Mouse (Mus musculus) kidney, embryonic 16.5 days (tissue): ENCODE data around the gene Rce1. TPM values are rescaled to one million over a fixed set of nuclear protein-coding genes. Genes with fewer than 3 reads are reported as not detected.

ENCODE experiments used
- ATAC-seq: fragments of 200-750 bp; cut with Nextera tagmentation; 2 replicates; pipeline ENCODE4 v1.8.0; 2017; ENCODE audit warnings: moderate TSS enrichment; ENCODE audit not compliant: low FRiP score, low TSS enrichment
- H3K27ac ChIP-seq: fragments of 300-500 bp; sonication (generic); 2 replicates; pipeline ENCODE4 v1.5.1; 2014; ENCODE audit warnings: low read length
- H3K27me3 ChIP-seq: fragments of 300-500 bp; sonication (generic); 2 replicates; pipeline ENCODE4 v1.6.1; 2014; ENCODE audit warnings: low read length, control low read depth, mixed read lengths; ENCODE audit not compliant: insufficient read depth
- H3K36me3 ChIP-seq: fragments of 300-500 bp; sonication (generic); 2 replicates; pipeline ENCODE4 v1.6.1; 2014; ENCODE audit warnings: low read length, control low read depth, mixed read lengths; ENCODE audit not compliant: insufficient read depth
- H3K4me1 ChIP-seq: fragments of 300-500 bp; sonication (generic); 2 replicates; pipeline ENCODE4 v1.6.1; 2014; ENCODE audit warnings: low read length, control low read depth, mixed read lengths; ENCODE audit not compliant: insufficient read depth
- H3K4me2 ChIP-seq: fragments of 300-500 bp; sonication (generic); replicated peaks from 2 replicates; pipeline ENCODE4 v1.6.1; 2014; ENCODE audit warnings: low read depth, low read length
- H3K4me3 ChIP-seq: fragments of 300-500 bp; sonication (generic); 2 replicates; pipeline ENCODE4 v1.5.1; 2014; ENCODE audit warnings: mild to moderate bottlenecking, low read length
- H3K9ac ChIP-seq: fragments of 300-500 bp; sonication (generic); replicated peaks from 2 replicates; pipeline ENCODE4 v1.6.1; 2014; ENCODE audit warnings: low read length
- H3K9me3 ChIP-seq: fragments of 300-500 bp; sonication (generic); 2 replicates; pipeline ENCODE4 v1.6.1; 2016; ENCODE audit warnings: low read length, control low read depth
- WGBS: fragments of 180-500 bp; shearing (Covaris S2); extraction: QIAGEN DNeasy Blood & Tissue Kit; methylation state at CpG from one replicate; pipeline ENCODE4 v1.1.7; 2014; 5-methylcytosine and 5-hydroxymethylcytosine counted together
- polyA plus RNA-seq: library from polyadenylated mRNA; unstranded; fragments of >200 nt; fragmentation: Nextera tagmentation; extraction: Ambion mirVana; gene quantifications from 2 replicates; pipeline ENCODE4 v1.2.1, GENCODE M21; 2015

Gene Rce1
- polyA plus RNA-seq, 1 experiment from 2014 or later: 96.0 TPM

- 30% methylated on average over 4 of the region's 4 CpGs for WGBS
- Histone ChIP-seq H3K36me3 (peaks cover 36% of the 10 kb centered on the region), H3K9me3 (no peaks in the 10 kb centered on the region), H3K9ac (peak overlapping the region; percentile 96), H3K27ac (peak overlapping the region; percentile 88), H3K4me3 (peak overlapping the region; percentile 97), H3K4me2 (peak overlapping the region; percentile 84), H3K4me1 (peaks cover 23% of the 10 kb centered on the region; the same call in 1 of the 2 replicates), H3K27me3 (no peaks in the 10 kb centered on the region)
- ATAC-seq: no peak
Observed at GRCm38 (mm10) chr19:4624406-4625178, 849 bp downstream of the Rce1 start.

DNA sequence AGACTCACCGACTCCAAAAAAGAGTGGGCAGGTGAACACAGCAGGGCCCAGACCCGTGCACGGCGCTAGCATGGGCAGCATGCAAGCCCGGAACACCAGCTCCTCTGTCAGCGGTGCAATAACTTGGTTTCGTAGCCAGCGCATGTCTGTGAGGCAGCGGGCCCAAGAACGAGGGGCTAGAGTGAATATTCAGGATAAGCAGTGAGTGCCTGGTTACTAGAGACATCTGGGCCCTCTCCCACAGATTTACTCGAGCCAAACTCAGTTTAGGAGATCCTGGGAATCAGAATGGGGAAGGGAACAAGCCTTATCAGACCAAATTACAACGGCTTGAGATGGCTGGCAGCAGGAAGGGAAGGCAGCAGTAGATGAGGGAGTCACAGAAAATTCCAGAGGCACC lies 1.4 kb downstream of the Rce1 start:
- no peak for ATAC-seq
- peaks cover 36% of the 10 kb centered on the region for H3K36me3 ChIP-seq
- no peak overlapping the region for H3K27ac ChIP-seq
- H3K27me3 ChIP-seq: no peaks in the 10 kb centered on the region
- 92% methylated on average over 12 of the region's 12 CpGs for WGBS
- H3K9ac ChIP-seq: no peak overlapping the region
- H3K4me3 ChIP-seq: no peak overlapping the region
- H3K4me2 ChIP-seq: no peak overlapping the region
- H3K9me3 ChIP-seq: no peaks in the 10 kb centered on the region
- peaks cover 23% of the 10 kb centered on the region; the same call in 1 of the 2 replicates for H3K4me1 ChIP-seq

- no peak for ATAC-seq
- peaks cover 36% of the 10 kb centered on the region for H3K36me3 ChIP-seq
- no peak overlapping the region for H3K4me2 ChIP-seq
- no peak overlapping the region for H3K27ac ChIP-seq
- no peaks in the 10 kb centered on the region for H3K27me3 ChIP-seq
- WGBS: 96% methylated on average over 9 of the region's 9 CpGs
- no peaks in the 10 kb centered on the region for H3K9me3 ChIP-seq
- H3K9ac ChIP-seq: no peak overlapping the region
- H3K4me3 ChIP-seq: no peak overlapping the region
- H3K4me1 ChIP-seq: peaks cover 23% of the 10 kb centered on the region; the same call in 1 of the 2 replicates
Observed at GRCm38 (mm10) chr19:4623419-4623818, 2.0 kb downstream of the Rce1 start.

- no peak for ATAC-seq
- Histone ChIP-seq H3K27me3 (no peaks in the 10 kb centered on the region), H3K9me3 (no peaks in the 10 kb centered on the region), H3K36me3 (peaks cover 36% of the 10 kb centered on the region), H3K9ac (no peak overlapping the region), H3K4me1 (peaks cover 19% of the 10 kb centered on the region; the same call in 1 of the 2 replicates), H3K4me3 (no peak overlapping the region), H3K27ac (no peak overlapping the region), H3K4me2 (no peak overlapping the region)
- 91% methylated on average over 5 of the region's 5 CpGs for WGBS
Observed at GRCm38 (mm10) chr19:4622780-4623179, 2.7 kb downstream of the Rce1 start.

DNA sequence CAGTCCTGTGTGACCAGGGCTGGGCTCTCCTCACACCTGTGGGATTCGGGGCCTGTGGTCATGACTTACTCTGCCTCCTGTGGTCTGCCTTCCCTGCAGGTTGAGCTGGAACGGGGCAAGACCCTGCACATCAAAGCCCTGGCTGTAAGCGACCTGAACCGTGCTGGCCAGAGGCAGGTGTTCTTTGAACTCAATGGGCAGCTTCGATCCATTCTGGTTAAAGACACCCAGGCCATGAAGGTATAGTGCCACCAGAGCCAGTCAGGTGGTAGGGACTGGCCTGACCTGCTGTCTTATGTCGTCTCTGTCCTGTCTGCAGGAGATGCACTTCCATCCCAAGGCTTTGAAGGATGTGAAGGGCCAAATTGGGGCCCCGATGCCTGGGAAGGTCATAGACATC lies 4.7 kb downstream of the Rce1 start:
- 84% methylated on average over 7 of the region's 7 CpGs for WGBS
- H3K9me3 ChIP-seq: no peaks in the 10 kb centered on the region
- ATAC-seq: no peak
- H3K4me1 ChIP-seq: peaks cover 20% of the 10 kb centered on the region
- H3K4me2 ChIP-seq: no peak overlapping the region
- H3K36me3 ChIP-seq: peaks cover 36% of the 10 kb centered on the region
- H3K9ac ChIP-seq: no peak overlapping the region
- no peak overlapping the region for H3K4me3 ChIP-seq
- no peak overlapping the region for H3K27ac ChIP-seq
- no peaks in the 10 kb centered on the region for H3K27me3 ChIP-seq

DNA sequence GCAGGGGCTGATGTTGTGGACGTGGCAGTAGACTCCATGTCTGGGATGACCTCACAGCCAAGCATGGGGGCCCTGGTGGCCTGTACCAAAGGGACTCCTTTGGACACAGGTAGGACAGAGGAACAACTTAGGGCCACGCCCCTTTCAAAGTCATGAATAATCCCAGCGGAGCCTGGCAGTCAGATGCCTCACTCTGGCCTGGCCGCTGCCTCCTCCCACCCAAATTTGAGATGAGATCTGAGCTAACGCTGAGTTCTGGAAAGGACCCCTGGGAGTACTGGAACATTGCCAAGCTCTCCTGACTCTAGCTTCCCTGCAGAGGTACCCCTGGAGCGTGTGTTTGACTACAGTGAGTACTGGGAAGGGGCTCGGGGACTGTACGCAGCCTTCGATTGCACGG lies 6.0 kb downstream of the Rce1 start:
- 77% methylated on average over 10 of the region's 10 CpGs for WGBS
- H3K36me3 ChIP-seq: peaks cover 36% of the 10 kb centered on the region
- H3K4me1 ChIP-seq: peaks cover 18% of the 10 kb centered on the region
- ATAC-seq: no peak
- H3K27me3 ChIP-seq: no peaks in the 10 kb centered on the region
- no peak overlapping the region for H3K27ac ChIP-seq
- no peaks in the 10 kb centered on the region for H3K9me3 ChIP-seq
- no peak overlapping the region for H3K4me3 ChIP-seq
- no peak overlapping the region for H3K4me2 ChIP-seq
- H3K9ac ChIP-seq: no peak overlapping the region

GRCm38 (mm10) chr19:4618183-4618582 lies 7.3 kb downstream of the Rce1 start:
- no peaks in the 10 kb centered on the region for H3K27me3 ChIP-seq
- H3K36me3 ChIP-seq: peaks cover 35% of the 10 kb centered on the region
- no peaks in the 10 kb centered on the region for H3K9me3 ChIP-seq
- no peak overlapping the region for H3K4me3 ChIP-seq
- no peak overlapping the region for H3K27ac ChIP-seq
- ATAC-seq: no peak
- H3K4me2 ChIP-seq: no peak overlapping the region
- 0 out of 2 replicates have a peak overlapping the region, but pooled peaks have one; percentile 8 for H3K9ac ChIP-seq
- WGBS: 44% methylated on average over 18 of the region's 18 CpGs
- peaks cover 26% of the 10 kb centered on the region for H3K4me1 ChIP-seq

DNA sequence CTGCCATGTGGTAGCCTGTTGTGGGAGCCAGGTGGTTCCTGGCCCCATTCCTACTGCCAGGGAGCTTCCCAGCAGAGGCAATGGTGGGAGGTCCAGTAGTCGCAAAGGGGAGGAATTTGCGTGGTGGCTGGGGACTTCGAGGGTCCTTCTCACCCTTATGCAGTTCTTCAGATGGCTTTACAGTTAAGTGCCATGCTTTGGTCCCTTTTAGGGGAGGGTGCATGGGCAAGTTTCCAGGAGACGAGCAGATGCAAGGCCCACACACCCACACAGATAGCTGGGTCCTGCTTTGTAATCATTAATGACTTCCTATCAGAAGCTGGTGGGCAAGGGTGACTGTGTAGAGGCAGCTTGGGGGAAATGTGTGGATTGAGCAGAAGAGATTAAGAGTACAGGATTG lies 8.9 kb downstream of the Rce1 start:
- Histone ChIP-seq H3K27ac (peak overlapping the region; percentile 94), H3K4me1 (peaks cover 36% of the 10 kb centered on the region), H3K4me3 (peak overlapping the region; percentile 91; the same call in 1 of the 2 replicates), H3K9me3 (no peaks in the 10 kb centered on the region), H3K4me2 (peak overlapping the region; percentile 86), H3K27me3 (no peaks in the 10 kb centered on the region), H3K9ac (peak overlapping the region; percentile 92; the same call in 1 of the 2 replicates), H3K36me3 (peaks cover 33% of the 10 kb centered on the region)
- WGBS: 24% methylated on average over 4 of the region's 4 CpGs
- ATAC-seq: no peak

DNA sequence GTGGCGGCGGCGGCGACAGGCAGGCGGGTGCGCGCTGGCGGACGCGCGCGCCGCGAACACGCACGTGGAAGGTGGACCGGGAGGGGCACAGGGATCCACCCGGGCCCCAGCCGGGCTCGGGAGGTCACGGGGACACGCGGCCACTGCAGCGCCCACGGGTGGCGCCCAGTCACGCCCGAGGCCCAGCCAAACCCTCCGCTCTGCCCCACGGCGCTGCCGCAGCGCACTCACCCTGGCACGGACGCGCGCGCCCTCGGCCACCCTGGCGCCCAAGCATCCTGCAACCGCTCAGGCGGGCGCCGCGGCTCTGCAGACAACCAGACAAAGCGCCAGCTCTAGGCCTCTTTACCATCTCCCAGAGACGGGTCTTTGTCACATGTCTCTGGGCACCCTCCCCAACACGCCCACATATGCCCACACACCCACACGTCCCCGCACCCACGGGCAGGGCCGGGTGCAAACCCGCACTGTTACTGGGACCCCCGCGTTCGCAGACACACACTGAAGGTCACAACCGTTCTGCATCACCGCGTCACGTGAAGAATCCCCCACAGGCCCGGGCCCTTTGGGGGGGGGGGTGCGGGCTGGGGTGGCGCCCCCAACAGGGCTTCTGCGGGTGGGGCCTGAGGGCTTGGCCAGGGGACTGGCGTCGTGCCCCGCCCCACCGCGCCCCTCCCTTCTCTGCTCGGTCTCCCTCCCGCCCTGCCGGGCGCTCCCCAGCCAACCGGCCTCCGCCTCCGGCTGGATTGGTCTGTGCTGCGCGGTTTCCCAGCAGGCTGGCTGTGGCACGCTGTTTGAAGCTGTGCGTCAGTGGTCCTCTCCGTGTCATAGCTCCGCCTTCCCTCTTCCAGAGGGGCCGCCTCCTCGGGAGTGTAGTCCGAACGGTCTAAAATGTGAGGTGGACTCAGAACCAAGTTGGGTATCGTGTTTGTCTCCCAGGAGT lies 10.0 kb downstream of the Rce1 start, which contains the start of gene Lrfn4:
Gene Lrfn4, minus strand, starts transcription at position 517 of the 943 bp plus-strand sequence.
- Histone ChIP-seq H3K36me3 (peaks cover 28% of the 10 kb centered on the region), H3K4me2 (peak within 1 kb of the TSS; percentile 86), H3K4me1 (peaks cover 36% of the 10 kb centered on the region), H3K9me3 (no peaks in the 10 kb centered on the region), H3K4me3 (peak within 1 kb of the TSS; percentile 91), H3K27me3 (no peaks in the 10 kb centered on the region), H3K9ac (peak within 1 kb of the TSS; percentile 92), H3K27ac (peak within 1 kb of the TSS; percentile 94)
- ATAC-seq: peak; percentile 97
- under 1% methylated on average over 79 of the region's 87 CpGs for WGBS
